10 mouse cellular contexts compared by ENCODE assay signal in the genomic region with DNA sequence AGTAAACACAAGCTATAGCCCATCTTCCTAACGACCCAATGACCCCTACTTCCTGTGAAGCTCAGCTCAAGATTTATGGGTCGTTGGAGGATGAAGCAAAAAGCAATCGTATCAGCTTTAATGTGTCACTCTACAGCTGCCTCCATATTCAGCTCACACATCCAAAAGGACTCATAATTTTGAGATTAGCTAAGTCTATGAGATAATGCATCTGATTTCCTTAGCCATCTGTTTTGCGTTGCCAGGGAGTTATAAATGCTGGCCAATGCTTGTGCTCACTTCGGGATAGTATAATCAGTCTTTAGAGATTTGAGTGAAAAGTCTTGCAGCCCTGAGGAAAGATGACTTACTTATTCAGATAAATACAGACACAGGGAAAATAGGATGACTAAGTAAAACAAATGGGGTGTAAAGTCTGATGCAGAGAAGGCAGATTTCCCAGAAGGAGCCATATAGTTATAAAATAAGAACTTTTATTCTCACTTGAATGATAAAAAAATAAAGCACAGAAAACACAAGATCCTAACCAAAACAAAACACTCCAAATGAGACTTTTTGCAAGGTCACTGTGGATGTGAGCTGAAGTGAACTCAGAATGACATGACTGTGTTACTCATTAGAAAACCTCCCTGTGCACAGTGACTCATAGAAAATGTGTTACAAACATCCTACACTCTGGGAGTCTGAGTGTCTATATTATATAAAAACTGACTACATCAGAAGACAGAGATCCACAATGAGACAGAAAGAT.
DNase-seq lines count a peak whose midpoint lies in the region; ATAC-seq lines count a peak whose summit lies in the region.
"Had no signal": no experiment of that assay in that cellular context is flagged by ENCODE, and none has a peak within 500 bp of the region (broad histone marks: within the 10 kb centered on the region; RNA-seq: fewer than 3 reads in every experiment).

No protein-coding gene starts in this region.

- H3K9ac ChIP-seq in kidney, embryonic 14.5 days (ENCODE audit: low read depth, low read length), result no peak overlapping the region
- no peak overlapping the region for H3K9ac ChIP-seq in midbrain, embryonic 13.5 days (replicated peaks)
- H3K9ac ChIP-seq: embryonic facial prominence, embryonic 13.5 days; midbrain, embryonic 15.5 days had no signal

- no peak overlapping the region for H3K4me3 ChIP-seq in kidney, embryonic 14.5 days (ENCODE audit: low read length)
- H3K4me3 ChIP-seq in midbrain, embryonic 13.5 days (replicated peaks), result no peak overlapping the region
- H3K4me3 ChIP-seq: embryonic facial prominence, embryonic 13.5 days; midbrain, embryonic 15.5 days had no signal

- no peak overlapping the region for H3K27ac ChIP-seq in kidney, embryonic 14.5 days (ENCODE audit: low read depth, low read length)
- H3K27ac ChIP-seq in midbrain, embryonic 13.5 days, result no peak overlapping the region
- H3K27ac ChIP-seq: embryonic facial prominence, embryonic 13.5 days; midbrain, embryonic 15.5 days had no signal

- H3K4me2 ChIP-seq in kidney, embryonic 14.5 days (replicated peaks; ENCODE audit: low read depth, low read length), result no peak overlapping the region
- H3K4me2 ChIP-seq in midbrain, embryonic 13.5 days (replicated peaks), result no peak overlapping the region
- H3K4me2 ChIP-seq: embryonic facial prominence, embryonic 13.5 days; midbrain, embryonic 15.5 days had no signal

- peak; percentile 76; the same call in 1 of the 2 replicates for ATAC-seq in kidney, embryonic 14.5 days (ENCODE audit: low FRiP score, low TSS enrichment)
- ATAC-seq in midbrain, embryonic 13.5 days, result no peak
- ATAC-seq: midbrain, embryonic 15.5 days had no signal

- H3K36me3 ChIP-seq in kidney, embryonic 14.5 days (ENCODE audit: control insufficient read depth, insufficient read depth, low read length), result no peaks in the 10 kb centered on the region
- H3K36me3 ChIP-seq in midbrain, embryonic 13.5 days, result no peaks in the 10 kb centered on the region
- H3K36me3 ChIP-seq: embryonic facial prominence, embryonic 13.5 days; midbrain, embryonic 15.5 days had no signal

- no peaks in the 10 kb centered on the region for H3K27me3 ChIP-seq in kidney, embryonic 14.5 days (ENCODE audit: control insufficient read depth, insufficient read depth, low read length)
- no peaks in the 10 kb centered on the region for H3K27me3 ChIP-seq in midbrain, embryonic 13.5 days
- H3K27me3 ChIP-seq: embryonic facial prominence, embryonic 13.5 days; midbrain, embryonic 15.5 days had no signal

- H3K4me1 ChIP-seq in kidney, embryonic 14.5 days (ENCODE audit: control insufficient read depth, insufficient read depth, low read length), result no peaks in the 10 kb centered on the region
- H3K4me1 ChIP-seq in midbrain, embryonic 13.5 days (replicated peaks), result 0 out of 2 replicates have a peak, but pooled peaks cover 3% of the 10 kb centered on the region
- H3K4me1 ChIP-seq: embryonic facial prominence, embryonic 13.5 days had no signal

- H3K9me3 ChIP-seq in kidney, embryonic 14.5 days (ENCODE audit: control insufficient read depth, low read length), result no peaks in the 10 kb centered on the region
- no peaks in the 10 kb centered on the region for H3K9me3 ChIP-seq in midbrain, embryonic 13.5 days
- H3K9me3 ChIP-seq: embryonic facial prominence, embryonic 13.5 days; midbrain, embryonic 15.5 days had no signal

- peak; percentile 14 for DNase-seq in adrenal gland, adult 2 months
- no peak for DNase-seq in adrenal gland, postnatal 14 days
- DNase-seq in kidney, postnatal 14 days, result no peak
- DNase-seq in retina, postnatal 1 day, result peak; percentile 1
- DNase-seq in retina, embryonic 14.5 days (ENCODE audit: low spot score), result no peak
- peak; percentile 57 for DNase-seq in skeletal muscle tissue, adult 2 months (ENCODE audit: low read depth, low spot score)

- 21% methylated on average over 5 of the region's 5 CpGs for WGBS in kidney, embryonic 14.5 days
- WGBS in midbrain, embryonic 13.5 days, result 58% methylated on average over 5 of the region's 5 CpGs

Comparison
In these comparisons a context has a peak if more than half of its experiments do, and no peak if none do; other contexts are left out.
1. DNase-seq: peak in adrenal gland, adult 2 months (single experiment), retina, postnatal 1 day (single experiment) and skeletal muscle tissue, adult 2 months (single experiment); none in adrenal gland, postnatal 14 days (single experiment), kidney, postnatal 14 days (single experiment) and retina, embryonic 14.5 days (single experiment).